Comparison of ENCODE assay signal across 9 mouse cellular contexts in the genomic region with DNA sequence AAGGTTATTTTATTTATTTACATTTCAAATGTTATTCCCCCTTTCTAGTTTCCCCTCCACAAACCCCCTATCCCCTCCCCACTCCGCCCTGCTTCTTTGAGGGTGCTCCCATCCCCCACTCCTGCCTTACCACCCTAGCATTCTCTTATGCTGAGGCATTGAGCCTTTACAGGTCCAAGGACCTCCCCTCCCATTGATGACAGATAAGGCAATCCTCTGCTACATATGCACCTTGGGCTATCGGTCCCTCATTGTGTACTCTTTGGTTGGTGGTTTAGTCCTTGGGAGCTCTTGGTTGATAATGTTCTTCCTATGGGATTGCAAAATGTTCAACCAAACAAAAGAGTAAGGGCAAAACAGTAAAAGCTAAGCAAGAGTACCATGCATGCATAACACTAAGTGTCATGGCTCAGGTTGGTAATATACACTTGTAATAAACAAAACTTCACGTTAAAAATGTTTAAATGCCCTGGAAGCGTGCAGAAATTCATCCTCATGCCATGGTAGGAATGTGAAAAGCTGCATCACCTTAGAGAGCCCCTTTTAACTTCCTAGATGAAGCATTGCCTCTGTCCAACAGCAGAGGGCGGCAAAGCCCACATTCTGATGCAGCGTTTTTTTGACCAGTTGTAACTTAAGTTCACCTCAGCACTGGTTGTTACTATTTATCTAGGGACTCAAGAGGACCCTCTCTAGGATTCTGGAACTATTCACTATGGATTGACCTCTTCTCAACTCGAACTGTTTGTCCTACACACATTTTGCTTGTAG.
A peak's percentile ranks its signal among the peaks of the same experiment; 100 is the strongest.
DNase-seq lines count a peak whose midpoint lies in the region; ATAC-seq and TF ChIP-seq lines count a peak whose summit lies in the region.
"Had no signal": no experiment of that assay in that cellular context is flagged by ENCODE, and none has a peak within 500 bp of the region (broad histone marks: within the 10 kb centered on the region; RNA-seq: fewer than 3 reads in every experiment).

No protein-coding gene starts in this region.

- WGBS in forebrain, embryonic 13.5 days: 14% methylated on average over 7 of the region's 7 CpGs
- WGBS in midbrain, postnatal 0 days: 13% methylated on average over 7 of the region's 7 CpGs

- H3K4me1 ChIP-seq in forebrain, embryonic 13.5 days: no peaks in the 10 kb centered on the region
- no peaks in the 10 kb centered on the region for H3K4me1 ChIP-seq in midbrain, postnatal 0 days (ENCODE audit: insufficient read depth, low read length)
- H3K4me1 ChIP-seq: stomach, embryonic 15.5 days had no signal

- H3K27ac ChIP-seq in forebrain, embryonic 13.5 days: no peak overlapping the region
- no peak overlapping the region for H3K27ac ChIP-seq in midbrain, postnatal 0 days (ENCODE audit: low read depth, low read length)
- H3K27ac ChIP-seq: stomach, embryonic 15.5 days had no signal

- no peak overlapping the region for H3K4me3 ChIP-seq in forebrain, embryonic 13.5 days
- no peak overlapping the region for H3K4me3 ChIP-seq in midbrain, postnatal 0 days (ENCODE audit: low read depth, low read length)
- H3K4me3 ChIP-seq: stomach, embryonic 15.5 days had no signal

- no peak overlapping the region for H3K9ac ChIP-seq in forebrain, embryonic 13.5 days
- no peak overlapping the region for H3K9ac ChIP-seq in midbrain, postnatal 0 days (replicated peaks; ENCODE audit: low read length, poor library complexity, severe bottlenecking)
- H3K9ac ChIP-seq: stomach, embryonic 15.5 days had no signal

- DNase-seq in heart, adult 8-10 months (ENCODE audit: low spot score): peak; percentile 19
- DNase-seq in heart, adult 11 months: no peak
- peak; percentile 14 for DNase-seq in c-Kit-positive CD71-negative TER-119-negative erythroid progenitor cells, embryonic 14.5 days (ENCODE audit: low read depth)
- peak; percentile 4 for DNase-seq in kidney, adult 11 months
- peak; percentile 34 to 42 for DNase-seq in left cerebral cortex, postnatal 36 days (ENCODE audit: low spot score in 2 of 2)
- DNase-seq in midbrain, postnatal 0 days (ENCODE audit: low spot score): peak; percentile 43
- peak; percentile 65 for DNase-seq in thymus, postnatal 4 days

- no peak overlapping the region for H3K4me2 ChIP-seq in forebrain, embryonic 13.5 days
- no peak overlapping the region for H3K4me2 ChIP-seq in midbrain, postnatal 0 days (ENCODE audit: low read depth, low read length, poor library complexity, severe bottlenecking)
- H3K4me2 ChIP-seq: stomach, embryonic 15.5 days had no signal

- intact Hi-C loops in left cerebral cortex, postnatal 36 days (cut with DNase I): loop anchor here (1.0 kb wide), 1 partner anchor 580 kb away; no protein-coding TSS in a partner anchor

- H3K9me3 ChIP-seq in forebrain, embryonic 13.5 days (replicated peaks): no peaks in the 10 kb centered on the region
- no peaks in the 10 kb centered on the region for H3K9me3 ChIP-seq in midbrain, postnatal 0 days (ENCODE audit: low read length)
- H3K9me3 ChIP-seq: stomach, embryonic 15.5 days had no signal

- no peaks in the 10 kb centered on the region for H3K36me3 ChIP-seq in forebrain, embryonic 13.5 days (ENCODE audit: poor library complexity, severe bottlenecking)
- H3K36me3 ChIP-seq in midbrain, postnatal 0 days (ENCODE audit: insufficient read depth, low read length): no peaks in the 10 kb centered on the region
- H3K36me3 ChIP-seq: stomach, embryonic 15.5 days had no signal

- peak; percentile 95 for TF ChIP-seq CTCF in midbrain, postnatal 0 days (IDR thresholded peaks at IDR 0.05)

- peak; percentile 74 for ATAC-seq in forebrain, embryonic 13.5 days
- ATAC-seq in midbrain, postnatal 0 days (ENCODE audit: low FRiP score): peak; percentile 66; the same call in 1 of the 2 replicates

- H3K27me3 ChIP-seq in forebrain, embryonic 13.5 days: no peaks in the 10 kb centered on the region
- no peaks in the 10 kb centered on the region for H3K27me3 ChIP-seq in midbrain, postnatal 0 days (ENCODE audit: insufficient read depth, low read length)
- H3K27me3 ChIP-seq: stomach, embryonic 15.5 days had no signal
